Comparison of ENCODE assay signal across 26 mouse cellular contexts in the genomic region with DNA sequence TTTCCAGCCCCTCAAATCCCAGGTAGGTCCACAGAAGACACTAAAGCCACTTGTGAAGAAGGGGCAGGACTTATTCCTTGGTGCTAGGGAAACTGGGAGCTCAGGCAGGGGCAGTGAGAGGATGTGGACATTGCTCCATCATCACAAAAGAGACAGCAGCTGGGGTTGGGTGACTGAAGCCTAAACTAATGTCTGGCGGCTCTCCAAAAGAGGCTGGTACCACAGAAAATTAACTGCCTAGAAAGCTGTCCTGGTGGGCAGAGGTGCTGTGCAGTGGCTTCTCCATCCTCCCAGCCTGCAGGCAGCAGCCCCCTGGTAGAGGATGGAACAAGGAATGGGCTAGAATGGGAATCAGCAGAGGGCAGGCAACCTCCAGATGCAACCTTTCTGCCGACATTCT. TPM values are rescaled to one million over a fixed set of nuclear protein-coding genes. Genes with fewer than 3 reads are reported as not detected.
DNase-seq lines count a peak whose midpoint lies in the region; ATAC-seq and TF ChIP-seq lines count a peak whose summit lies in the region.
"Had no signal": no experiment of that assay in that cellular context is flagged by ENCODE, and none has a peak within 500 bp of the region (broad histone marks: within the 10 kb centered on the region; RNA-seq: fewer than 3 reads in every experiment).

No protein-coding gene starts in this region.

- no peak overlapping the region for H3K4me2 ChIP-seq in midbrain, postnatal 0 days (ENCODE audit: low read depth, low read length, poor library complexity, severe bottlenecking)
- H3K4me2 ChIP-seq in midbrain, embryonic 16.5 days (ENCODE audit: low read length), result no peak overlapping the region
- H3K4me2 ChIP-seq: embryonic facial prominence, embryonic 15.5 days; heart, embryonic 13.5 days; hindbrain, embryonic 15.5 days had no signal

- no peak for TF ChIP-seq CTCF in heart, adult 2 months (IDR thresholded peaks at IDR 0.05)
- no peak for TF ChIP-seq CTCF in midbrain, postnatal 0 days (IDR thresholded peaks at IDR 0.05)

- no peak overlapping the region for H3K27ac ChIP-seq in heart, adult 2 months
- H3K27ac ChIP-seq in midbrain, postnatal 0 days (ENCODE audit: low read depth, low read length), result no peak overlapping the region
- no peak overlapping the region for H3K27ac ChIP-seq in midbrain, embryonic 16.5 days (ENCODE audit: low read length)
- H3K27ac ChIP-seq: embryonic facial prominence, embryonic 15.5 days; forebrain, embryonic 10.5 days; heart, embryonic 13.5 days; hindbrain, embryonic 15.5 days had no signal

- H3K79me2 ChIP-seq in heart, adult 2 months (replicated peaks; ENCODE audit: control insufficient read depth, insufficient read depth, low read length), result no peaks in the 10 kb centered on the region; the same call in 1 of the 2 replicates

- peaks cover 2% of the 10 kb centered on the region; the same call in 1 of the 2 replicates for H3K27me3 ChIP-seq in heart, adult 2 months (ENCODE audit: control insufficient read depth, insufficient read depth, low read length)
- H3K27me3 ChIP-seq in midbrain, postnatal 0 days (ENCODE audit: insufficient read depth, low read length), result no peaks in the 10 kb centered on the region
- H3K27me3 ChIP-seq in midbrain, embryonic 16.5 days (ENCODE audit: control insufficient read depth, insufficient read depth, low read depth, low read length), result no peaks in the 10 kb centered on the region
- H3K27me3 ChIP-seq: hindbrain, embryonic 15.5 days had no signal

- no peak for TF ChIP-seq POLR2A in heart, adult 2 months (IDR thresholded peaks at IDR 0.05; ENCODE audit: insufficient read depth, low read depth, low read length)

- no peak for TF ChIP-seq EP300 in heart, adult 2 months (IDR thresholded peaks at IDR 0.05; ENCODE audit: insufficient read depth, low read depth, low read length)

- no peak for ATAC-seq in midbrain, postnatal 0 days (ENCODE audit: low FRiP score)
- ATAC-seq in midbrain, embryonic 16.5 days, result no peak
- ATAC-seq: activated CD4-positive, CD25-positive, alpha-beta regulatory T cell, adult 4 months; forebrain, embryonic 16.5 days; Patski had no signal

- intact Hi-C loops in heart, adult 2 months (cut with DNase I), result no loop called here
- intact Hi-C loops in left cerebral cortex, postnatal 4 days (cut with DNase I), result no loop called here

- no peaks in the 10 kb centered on the region for H3K4me1 ChIP-seq in heart, adult 2 months (ENCODE audit: control insufficient read depth, insufficient read depth, low read length)
- peaks cover 5% of the 10 kb centered on the region; the same call in 1 of the 2 replicates for H3K4me1 ChIP-seq in midbrain, postnatal 0 days (ENCODE audit: insufficient read depth, low read length)
- 0 out of 2 replicates have a peak, but pooled peaks cover 5% of the 10 kb centered on the region for H3K4me1 ChIP-seq in midbrain, embryonic 16.5 days (ENCODE audit: control insufficient read depth, insufficient read depth, low read length)
- H3K4me1 ChIP-seq: embryonic facial prominence, embryonic 15.5 days; heart, embryonic 13.5 days had no signal

- H3K36me3 ChIP-seq in heart, adult 2 months (ENCODE audit: control insufficient read depth, insufficient read depth, low read length), result no peaks in the 10 kb centered on the region
- no peaks in the 10 kb centered on the region for H3K36me3 ChIP-seq in midbrain, postnatal 0 days (ENCODE audit: insufficient read depth, low read length)
- H3K36me3 ChIP-seq in midbrain, embryonic 16.5 days (ENCODE audit: control insufficient read depth, insufficient read depth, low read length), result no peaks in the 10 kb centered on the region
- H3K36me3 ChIP-seq: embryonic facial prominence, embryonic 15.5 days; forebrain, embryonic 10.5 days; heart, embryonic 13.5 days; hindbrain, embryonic 15.5 days had no signal

- H3K9me3 ChIP-seq in midbrain, postnatal 0 days (ENCODE audit: low read length), result no peaks in the 10 kb centered on the region
- H3K9me3 ChIP-seq in midbrain, embryonic 16.5 days (replicated peaks; ENCODE audit: control insufficient read depth, low read length, poor library complexity, severe bottlenecking), result no peaks in the 10 kb centered on the region
- H3K9me3 ChIP-seq: embryonic facial prominence, embryonic 15.5 days; forebrain, embryonic 10.5 days; heart, embryonic 13.5 days; hindbrain, embryonic 15.5 days had no signal

- peak; percentile 63 for DNase-seq in heart, adult 11 months
- no peak for DNase-seq in heart, adult 2 months
- DNase-seq in left cerebral cortex, postnatal 4 days, result peak; percentile 56
- no peak for DNase-seq in left cerebral cortex, adult 11 months (ENCODE audit: low spot score)
- DNase-seq in midbrain, postnatal 0 days (ENCODE audit: low spot score), result peak; percentile 55
- DNase-seq in gastrocnemius, adult 18-20 months (ENCODE audit: low spot score), result no peak
- DNase-seq: adrenal gland, postnatal 14 days; cerebellum, adult 2 months; embryo, embryonic 11 days; gastrocnemius, postnatal 14 days; heart, postnatal 36 days had no signal

- no peak overlapping the region for H3K9ac ChIP-seq in heart, adult 2 months (ENCODE audit: low read depth, low read length)
- H3K9ac ChIP-seq in midbrain, postnatal 0 days (replicated peaks; ENCODE audit: low read length, poor library complexity, severe bottlenecking), result no peak overlapping the region
- no peak overlapping the region for H3K9ac ChIP-seq in midbrain, embryonic 16.5 days (ENCODE audit: low read depth, low read length)
- H3K9ac ChIP-seq: embryonic facial prominence, embryonic 15.5 days; heart, embryonic 13.5 days; hindbrain, embryonic 15.5 days had no signal

- H3K4me3 ChIP-seq in heart, adult 2 months, result no peak overlapping the region
- no peak overlapping the region for H3K4me3 ChIP-seq in midbrain, postnatal 0 days (ENCODE audit: low read depth, low read length)
- H3K4me3 ChIP-seq in midbrain, embryonic 16.5 days (ENCODE audit: low read depth, low read length), result no peak overlapping the region
- H3K4me3 ChIP-seq: embryonic facial prominence, embryonic 15.5 days; erythroblast, embryonic 14.5 days; forebrain, embryonic 10.5 days; heart, embryonic 13.5 days; hindbrain, embryonic 15.5 days had no signal

- 85% methylated on average over 2 of the region's 2 CpGs for WGBS in heart, adult 2 months
- 61% methylated on average over 2 of the region's 2 CpGs for WGBS in midbrain, postnatal 0 days
- WGBS in midbrain, embryonic 16.5 days, result 79% methylated on average over 2 of the region's 2 CpGs

RNA-seq across cellular contexts. Expression of a gene that starts 41.5 kb away (rescaled TPM):
- total RNA-seq in heart, adult 2 months (2021), result not detected
- not detected in 2 replicates for polyA plus RNA-seq in heart, adult 2 months (2012; rRNA removed)
- 1 to 10 TPM in 1 of 2 experiments, under 1 TPM in 1; 0.86 to 1.4 TPM for total RNA-seq in left cerebral cortex, postnatal 4 days (2021)
- total RNA-seq in midbrain, postnatal 0 days (2014; rRNA removed), result 27.0 and 30.3 TPM in 2 replicates
- polyA plus RNA-seq in midbrain, postnatal 0 days (2015; fragmentation: Nextera tagmentation; extraction: Ambion mirVana), result 13.9 and 14.7 TPM in 2 replicates
- polyA plus RNA-seq in midbrain, embryonic 16.5 days (2015; fragmentation: Nextera tagmentation; extraction: Ambion mirVana), result 22.5 and 23.2 TPM in 2 replicates
- not detected for total RNA-seq in gastrocnemius, adult 18-20 months (2021)
- total RNA-seq: adrenal gland, adult 18-20 months; adrenal gland, postnatal 14 days; CH12.LX; common myeloid progenitor, adult 5-6 weeks; gastrocnemius, postnatal 14 days; heart, postnatal 36 days had no signal
- polyA plus RNA-seq: activated CD4-positive, CD25-positive, alpha-beta regulatory T cell, adult 4 months; erythroblast, embryonic 14.5 days; gonadal fat pad, adult 2 months; heart, embryonic 13.5 days; heart, postnatal 0 days; intestine, embryonic 14.5 days had no signal

Comparison
In these comparisons a context has a peak if more than half of its experiments do, and no peak if none do; other contexts are left out.
1. DNase-seq: peak in heart, adult 11 months (single experiment), left cerebral cortex, postnatal 4 days (single experiment) and midbrain, postnatal 0 days (single experiment); none in heart, adult 2 months (0 of 2), left cerebral cortex, adult 11 months (single experiment) and gastrocnemius, adult 18-20 months (single experiment).
2. RNA of a gene that starts 41.5 kb away (total RNA-seq): 27.0 to 30.3 TPM in midbrain, postnatal 0 days; 0.86 to 1.4 TPM in left cerebral cortex, postnatal 4 days, not detected in heart, adult 2 months and not detected in gastrocnemius, adult 18-20 months; every median in the first group is over 10 times any median in the second.